Mouse (Mus musculus) right cerebral cortex, postnatal 14 days (tissue): ENCODE measurements around the gene Pnma1.
A peak's percentile ranks its signal among the peaks of the same experiment; 100 is the strongest.

Experiments used
- DNase-seq: peaks from one replicate; pipeline ENCODE4 v3.0.0; 2022

Pnma1 gene

DNA sequence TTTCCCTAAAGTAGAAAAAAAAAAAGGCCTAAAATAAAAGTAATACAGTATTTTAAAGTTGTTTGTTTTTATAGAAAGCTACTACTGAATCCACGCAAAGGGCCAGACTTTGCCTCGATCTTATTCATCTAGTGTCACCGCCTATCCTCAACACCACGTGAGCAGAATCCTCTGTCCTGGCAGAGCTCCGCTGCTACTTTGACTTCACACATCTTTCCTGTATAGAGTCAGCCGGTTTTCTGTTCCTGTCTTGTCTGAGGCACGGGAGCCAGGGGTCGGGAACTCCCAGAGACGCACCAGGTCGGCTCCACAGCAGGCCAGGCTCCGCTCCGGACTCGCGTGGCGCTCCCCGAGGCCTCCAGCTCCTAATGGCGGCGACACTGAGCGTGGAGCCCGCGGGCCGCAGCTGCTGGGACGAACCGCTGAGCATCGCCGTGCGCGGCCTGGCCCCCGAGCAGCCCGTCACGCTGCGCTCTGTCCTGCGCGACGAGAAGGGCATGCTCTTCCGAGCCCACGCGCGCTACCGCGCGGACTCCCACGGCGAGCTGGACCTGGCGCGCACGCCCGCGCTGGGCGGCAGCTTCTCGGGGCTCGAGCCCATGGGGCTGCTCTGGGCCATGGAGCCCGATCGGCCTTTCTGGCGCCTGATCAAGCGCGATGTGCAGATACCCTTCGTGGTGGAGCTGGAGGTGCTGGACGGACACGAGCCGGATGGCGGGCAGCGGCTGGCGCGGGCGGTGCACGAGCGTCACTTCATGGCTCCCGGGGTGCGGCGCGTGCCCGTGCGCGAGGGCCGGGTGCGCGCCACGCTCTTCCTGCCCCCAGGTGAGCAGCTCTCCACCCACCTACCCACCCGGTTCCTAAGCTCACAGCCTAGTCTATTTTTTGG lies 47.4 kb downstream of the Pnma1 start, which contains the start of gene Acot6:
Gene Acot6 (plus strand): TSS at position 51 of the 889 bp plus-strand sequence.
- DNase-seq, result peak; percentile 40

GRCm38 (mm10) chr12:84100071-84100470 lies 48.2 kb downstream of the Pnma1 start:
- no peak for DNase-seq

- no peak for DNase-seq
Measured at GRCm38 (mm10) chr12:84099605-84100004, 48.7 kb downstream of the Pnma1 start.
